Mouse (Mus musculus): ENCODE measurements around the gene Alpk1. TPM values are rescaled to one million over a fixed set of nuclear protein-coding genes. Genes with fewer than 3 reads are reported as not detected.

Gene Alpk1
- polyA plus RNA-seq, 1 experiment from 2014 or later, result 0.71 TPM

DNA sequence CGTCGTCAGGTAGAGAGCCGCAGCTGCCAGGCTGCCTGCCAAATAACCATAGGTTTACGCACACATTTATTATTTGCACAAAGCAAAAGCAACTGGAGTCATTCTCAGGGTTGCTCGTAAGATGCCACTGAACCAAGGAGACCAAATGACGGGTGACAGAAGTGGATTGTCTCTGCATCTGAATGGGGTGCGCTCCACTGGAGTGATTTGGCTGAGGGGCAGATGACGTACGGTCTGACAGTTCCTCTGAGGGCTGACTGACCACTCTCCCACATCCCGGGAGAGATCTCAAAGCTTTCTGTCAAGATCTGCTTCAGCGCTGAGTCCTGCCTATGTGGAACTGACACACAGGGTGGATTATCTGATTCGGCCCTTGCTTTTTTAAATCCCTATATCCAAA is 24.7 kb upstream of the Alpk1 start:
- H3K4me3 ChIP-seq, result no peak overlapping the region
- no peak overlapping the region for H3K4me2 ChIP-seq
- no peak for ATAC-seq (ENCODE audit: low FRiP score, low read depth)
- H3K27me3 ChIP-seq, result no peaks in the 10 kb centered on the region
- no peaks in the 10 kb centered on the region for H3K4me1 ChIP-seq (replicated peaks)
- no peaks in the 10 kb centered on the region for H3K9me3 ChIP-seq
- H3K36me3 ChIP-seq, result peaks cover 32% of the 10 kb centered on the region
- no peak overlapping the region for H3K27ac ChIP-seq (replicated peaks)
- no peak overlapping the region for H3K9ac ChIP-seq
- 65% methylated on average over 12 of the region's 12 CpGs for WGBS

DNA sequence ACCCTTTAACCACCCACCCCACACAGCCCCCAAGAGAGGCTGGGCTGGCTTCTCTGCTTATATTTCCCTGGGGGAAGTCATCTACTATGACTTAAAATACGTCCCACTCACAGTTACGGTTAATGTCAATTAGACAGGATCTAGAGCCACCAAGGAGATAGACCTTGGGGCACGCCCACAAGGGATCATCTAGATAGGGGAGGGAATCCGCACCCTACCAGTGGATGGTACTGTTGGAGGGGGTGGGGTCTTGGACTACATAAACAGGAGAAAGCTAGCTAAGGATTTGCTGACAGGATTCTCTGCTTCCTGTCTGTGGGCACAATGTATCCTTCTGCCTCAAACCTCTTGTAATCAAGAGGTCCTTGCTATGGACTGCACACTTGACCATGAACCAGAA is 24.1 kb upstream of the Alpk1 start:
- no peak for ATAC-seq (ENCODE audit: low FRiP score, low read depth)
- Histone ChIP-seq H3K36me3 (peaks cover 26% of the 10 kb centered on the region; the same call in 1 of the 2 replicates), H3K9me3 (no peaks in the 10 kb centered on the region), H3K27me3 (no peaks in the 10 kb centered on the region), H3K4me1 (replicated peaks) (no peaks in the 10 kb centered on the region), H3K27ac (replicated peaks) (no peak overlapping the region), H3K4me3 (no peak overlapping the region), H3K4me2 (no peak overlapping the region), H3K9ac (no peak overlapping the region)
- 80% methylated on average over 4 of the region's 4 CpGs for WGBS

DNA sequence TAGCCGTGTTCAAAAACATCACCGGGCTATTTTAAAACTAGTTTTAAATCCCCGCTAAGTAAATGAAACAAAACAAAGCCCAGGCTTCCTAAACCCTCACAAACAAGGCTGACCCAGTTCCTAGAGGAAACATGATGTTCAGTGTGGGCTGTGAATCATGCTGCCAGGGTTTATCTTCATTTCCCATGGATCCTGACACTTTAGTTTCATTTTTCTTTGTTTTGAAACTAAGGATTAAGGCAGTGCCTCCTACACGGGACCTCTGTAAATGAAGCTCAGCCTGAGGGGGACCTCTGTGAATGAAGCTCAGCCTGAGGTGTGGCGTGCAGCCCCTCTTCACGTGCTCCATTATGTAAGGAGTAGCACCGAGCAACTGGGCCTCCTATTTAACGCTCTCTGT is 22.5 kb upstream of the Alpk1 start:
- Histone ChIP-seq H3K36me3 (peaks cover 11% of the 10 kb centered on the region; the same call in 1 of the 2 replicates), H3K4me2 (no peak overlapping the region), H3K27me3 (no peaks in the 10 kb centered on the region), H3K9ac (no peak overlapping the region), H3K4me3 (no peak overlapping the region), H3K27ac (replicated peaks) (no peak overlapping the region), H3K4me1 (replicated peaks) (no peaks in the 10 kb centered on the region), H3K9me3 (no peaks in the 10 kb centered on the region)
- WGBS, result 64% methylated on average over 8 of the region's 8 CpGs
- ATAC-seq (ENCODE audit: low FRiP score, low read depth), result no peak

DNA sequence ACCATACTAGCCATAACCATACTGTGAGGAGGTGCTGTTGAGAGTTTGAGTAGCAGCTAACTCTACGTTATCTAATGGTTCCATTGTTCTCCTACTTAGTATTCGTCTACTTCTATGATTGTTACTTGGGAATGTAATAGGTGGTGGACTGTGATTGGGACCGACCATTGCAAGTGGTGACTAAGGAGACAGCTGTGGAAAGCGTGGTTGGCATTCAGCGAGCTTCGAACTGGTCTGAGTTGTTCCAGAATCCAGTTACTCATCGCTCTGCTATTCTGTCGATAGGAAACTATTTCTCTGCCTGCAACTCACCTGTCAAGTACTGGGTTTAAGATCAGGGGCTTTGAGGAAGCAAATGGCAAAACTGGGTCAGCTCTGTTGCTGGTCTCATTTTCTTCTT is 20.8 kb upstream of the Alpk1 start:
- no peaks in the 10 kb centered on the region for H3K9me3 ChIP-seq
- H3K4me2 ChIP-seq, result no peak overlapping the region
- ATAC-seq (ENCODE audit: low FRiP score, low read depth), result no peak
- H3K4me3 ChIP-seq, result no peak overlapping the region
- H3K27me3 ChIP-seq, result no peaks in the 10 kb centered on the region
- 95% methylated on average over 8 of the region's 8 CpGs for WGBS
- no peak overlapping the region for H3K27ac ChIP-seq (replicated peaks)
- no peaks in the 10 kb centered on the region for H3K4me1 ChIP-seq (replicated peaks)
- no peak overlapping the region for H3K9ac ChIP-seq
- no peaks in the 10 kb centered on the region for H3K36me3 ChIP-seq

DNA sequence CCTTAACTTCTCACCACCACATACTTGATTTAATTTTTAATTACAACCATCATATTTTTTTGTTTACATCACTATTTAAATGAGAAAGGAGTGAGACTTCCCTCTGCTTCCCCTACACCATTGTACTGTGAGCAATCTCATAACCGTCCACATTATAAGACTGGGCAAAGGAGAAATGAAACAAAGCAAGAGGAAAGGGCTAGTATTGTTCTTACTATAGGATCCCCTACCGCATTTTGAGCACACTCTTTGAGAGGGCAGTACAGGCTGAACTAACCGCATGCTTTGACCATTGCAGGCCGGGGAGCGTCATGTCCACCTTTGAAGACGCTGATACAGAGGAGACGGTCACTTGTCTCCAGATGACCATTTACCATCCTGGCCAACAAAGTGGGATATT is 15.9 kb upstream of the Alpk1 start:
- 96% methylated on average over 7 of the region's 7 CpGs for WGBS
- no peaks in the 10 kb centered on the region for H3K9me3 ChIP-seq
- no peak overlapping the region for H3K4me2 ChIP-seq
- 0 out of 2 replicates have a peak, but pooled peaks cover 4% of the 10 kb centered on the region for H3K27me3 ChIP-seq
- no peak for ATAC-seq (ENCODE audit: low FRiP score, low read depth)
- no peak overlapping the region for H3K27ac ChIP-seq (replicated peaks)
- H3K36me3 ChIP-seq, result no peaks in the 10 kb centered on the region
- H3K9ac ChIP-seq, result no peak overlapping the region
- H3K4me3 ChIP-seq, result no peak overlapping the region
- peaks cover under 1% of the 10 kb centered on the region for H3K4me1 ChIP-seq (replicated peaks)

DNA sequence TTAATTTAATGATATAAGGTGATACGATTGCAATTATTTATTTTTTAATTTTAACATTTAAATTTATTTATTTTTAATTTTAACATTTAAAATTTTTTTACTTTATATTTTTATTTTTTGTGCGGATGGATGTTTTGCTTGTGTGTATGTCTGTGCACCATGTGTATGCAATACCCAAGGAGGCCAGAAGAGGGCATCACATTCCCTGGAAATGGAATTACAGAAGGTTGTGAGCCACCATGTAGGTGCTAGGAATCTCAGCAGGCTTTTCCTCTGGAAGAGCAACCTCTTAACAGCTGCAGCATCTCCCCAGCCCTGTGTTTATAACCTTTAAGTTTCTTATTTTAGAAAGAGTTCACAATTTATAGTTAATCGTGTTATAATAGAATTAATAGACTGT is 15.4 kb upstream of the Alpk1 start:
- ATAC-seq (ENCODE audit: low FRiP score, low read depth), result no peak
- H3K36me3 ChIP-seq, result no peaks in the 10 kb centered on the region
- H3K4me3 ChIP-seq, result no peak overlapping the region
- WGBS, result 96% methylated on average over 3 of the region's 3 CpGs
- H3K27me3 ChIP-seq, result peaks cover 5% of the 10 kb centered on the region; the same call in 1 of the 2 replicates
- no peaks in the 10 kb centered on the region for H3K9me3 ChIP-seq
- H3K4me2 ChIP-seq, result no peak overlapping the region
- H3K27ac ChIP-seq (replicated peaks), result no peak overlapping the region
- H3K9ac ChIP-seq, result no peak overlapping the region
- H3K4me1 ChIP-seq (replicated peaks), result peaks cover 6% of the 10 kb centered on the region

DNA sequence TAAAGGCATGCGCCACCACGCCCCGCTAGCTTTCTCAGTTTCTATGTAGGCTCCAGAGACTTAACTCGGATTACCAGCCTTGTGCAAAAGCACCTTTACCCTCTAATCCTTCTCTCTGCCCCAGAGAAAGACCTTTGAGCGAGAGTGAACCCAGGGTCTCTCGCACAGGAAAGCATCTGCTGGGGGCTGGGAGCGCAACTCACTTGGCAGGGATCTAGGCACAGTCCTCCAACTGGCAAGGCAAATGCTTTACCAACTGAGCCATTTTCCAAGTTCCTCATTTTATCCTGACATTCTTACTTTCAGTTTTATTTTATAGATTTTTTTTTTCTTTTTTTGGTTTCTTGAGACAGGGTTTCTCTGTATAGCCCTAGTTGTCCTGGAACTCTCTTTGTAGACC is 12.7 kb upstream of the Alpk1 start:
- H3K36me3 ChIP-seq, result no peaks in the 10 kb centered on the region
- H3K27ac ChIP-seq (replicated peaks), result no peak overlapping the region
- 85% methylated on average over 7 of the region's 7 CpGs for WGBS

DNA sequence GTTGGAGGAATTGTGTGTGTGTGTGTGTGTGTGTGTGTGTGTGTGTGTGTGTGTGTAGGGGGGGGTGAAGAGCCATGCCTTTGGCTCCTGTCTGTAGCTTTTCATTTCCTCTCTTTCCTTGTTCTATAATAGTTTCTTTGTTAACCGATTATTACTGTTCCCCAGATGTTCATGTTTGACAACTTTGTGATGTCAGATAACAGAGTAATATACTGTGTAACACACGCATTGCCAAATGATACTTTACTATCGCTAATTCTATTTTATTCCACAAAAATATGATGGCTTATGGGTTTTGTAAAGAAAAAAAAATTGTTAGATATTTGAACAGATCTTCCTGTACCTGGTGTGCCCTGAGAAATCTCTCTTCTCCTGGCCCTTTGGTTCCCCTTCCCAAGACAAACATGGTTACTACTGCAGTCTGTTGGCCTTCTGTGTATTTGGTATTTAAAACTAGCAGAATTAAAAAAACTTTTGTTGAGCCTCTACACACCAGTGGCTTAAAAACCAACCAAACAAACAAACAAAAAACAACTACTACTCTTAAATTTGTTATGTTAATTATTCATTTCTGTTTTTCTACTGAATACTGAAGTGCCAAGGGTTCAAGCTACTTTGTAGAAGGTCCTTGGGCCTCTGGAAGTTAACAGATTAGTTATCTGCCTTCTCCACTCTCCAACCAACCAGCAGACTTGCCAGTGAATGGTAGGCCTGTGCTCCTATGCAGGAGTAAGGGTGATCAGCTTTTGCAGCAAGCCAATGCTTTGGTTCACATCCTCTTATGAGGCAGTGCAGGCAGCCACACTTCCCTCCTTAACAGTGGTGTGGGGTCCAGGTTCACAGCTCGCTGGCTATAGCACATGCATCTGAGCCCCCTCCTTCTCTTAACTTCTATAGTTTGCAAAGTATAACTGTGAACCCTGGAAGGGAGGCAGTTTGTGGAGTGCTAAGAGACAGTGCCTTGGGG is 11.6 kb upstream of the Alpk1 start:
- no peaks in the 10 kb centered on the region for H3K9me3 ChIP-seq
- no peak overlapping the region for H3K27ac ChIP-seq (replicated peaks)
- peak overlapping the region; percentile 100 for H3K4me2 ChIP-seq
- peak overlapping the region; percentile 56; the same call in 1 of the 2 replicates for H3K4me3 ChIP-seq
- no peaks in the 10 kb centered on the region for H3K36me3 ChIP-seq
- peaks cover 20% of the 10 kb centered on the region for H3K4me1 ChIP-seq (replicated peaks)
- H3K9ac ChIP-seq, result no peak overlapping the region
- ATAC-seq (ENCODE audit: low FRiP score, low read depth), result no peak
- H3K27me3 ChIP-seq, result peaks cover 34% of the 10 kb centered on the region
- WGBS, result 64% methylated on average over 4 of the region's 4 CpGs

More for the DNA sequence above, 12.7 kb upstream of the Alpk1 start:
- Histone ChIP-seq H3K9ac (no peak overlapping the region), H3K4me3 (no peak overlapping the region), H3K27me3 (peaks cover 25% of the 10 kb centered on the region), H3K4me1 (replicated peaks) (peaks cover 20% of the 10 kb centered on the region), H3K9me3 (no peaks in the 10 kb centered on the region), H3K4me2 (no peak overlapping the region)
- ATAC-seq (ENCODE audit: low FRiP score, low read depth), result no peak

DNA sequence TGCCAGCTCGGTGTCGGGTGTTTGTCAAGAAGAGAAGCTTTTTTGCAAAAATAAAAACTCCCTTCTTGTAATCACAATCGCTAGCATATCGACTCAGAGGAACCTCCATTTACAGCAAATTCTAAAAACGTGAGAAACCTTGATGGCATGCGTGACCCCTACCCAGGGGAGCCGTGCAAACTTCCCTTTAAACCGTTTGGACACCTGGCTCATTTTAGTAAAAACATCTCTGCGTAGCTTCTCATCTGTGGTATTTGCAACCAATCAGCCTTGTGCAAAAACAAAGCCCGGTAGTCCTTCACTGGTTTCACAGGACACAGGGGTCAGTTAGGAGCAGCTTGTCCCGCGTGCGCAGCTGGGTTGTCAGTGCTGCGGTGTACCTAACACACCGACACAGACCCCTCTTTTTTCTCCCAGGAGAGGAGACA is 10.7 kb upstream of the Alpk1 start:
- Histone ChIP-seq H3K9me3 (no peaks in the 10 kb centered on the region), H3K4me2 (peak overlapping the region; percentile 100), H3K4me1 (replicated peaks) (peaks cover 20% of the 10 kb centered on the region), H3K36me3 (no peaks in the 10 kb centered on the region), H3K4me3 (peak overlapping the region; percentile 56), H3K27me3 (peaks cover 36% of the 10 kb centered on the region), H3K9ac (peak overlapping the region; percentile 40), H3K27ac (replicated peaks) (no peak overlapping the region)
- 1% methylated on average over 15 of the region's 15 CpGs for WGBS
- no peak for ATAC-seq (ENCODE audit: low FRiP score, low read depth)

DNA sequence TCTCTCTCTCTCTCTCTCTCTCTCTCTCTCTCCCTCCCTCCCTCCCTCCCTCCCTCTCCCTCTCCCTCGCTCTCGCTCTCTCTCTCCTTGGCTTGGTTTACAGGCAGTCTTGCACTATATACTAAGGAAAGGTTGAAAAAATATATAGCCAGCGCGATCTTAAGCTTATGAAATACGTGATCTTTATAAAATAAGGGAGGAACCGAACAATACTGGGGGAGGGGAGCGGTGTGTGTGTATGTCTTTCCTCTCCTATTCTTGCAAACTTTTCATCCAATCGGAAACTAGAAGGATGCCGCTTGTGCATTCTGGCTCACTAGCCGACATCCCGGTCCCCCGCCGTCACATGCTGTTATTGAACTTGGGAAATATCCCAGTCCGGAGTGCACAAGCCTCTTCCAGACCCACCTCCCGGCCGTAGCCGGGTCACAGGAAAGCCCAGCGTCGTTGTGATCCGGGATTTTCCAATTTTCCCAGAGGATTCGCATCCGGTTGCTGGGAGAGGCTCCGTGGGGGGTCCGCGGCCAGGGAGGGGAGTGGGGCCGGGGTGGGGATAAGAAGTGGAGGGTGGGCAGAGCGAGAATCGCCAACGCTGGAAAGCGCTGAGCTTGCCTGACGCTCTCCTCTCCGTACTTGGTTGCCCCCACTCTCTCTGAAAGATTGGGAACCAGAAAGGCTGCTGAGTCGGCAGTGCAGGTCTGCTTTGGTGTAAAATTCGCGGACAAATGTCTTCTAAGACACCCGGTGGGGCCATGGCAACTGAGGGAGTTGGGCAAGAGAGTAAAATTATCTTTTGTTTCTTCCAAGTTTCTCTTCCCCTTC is 10.1 kb upstream of the Alpk1 start:
- Histone ChIP-seq H3K4me3 (peak overlapping the region; percentile 56), H3K36me3 (no peaks in the 10 kb centered on the region), H3K9me3 (no peaks in the 10 kb centered on the region), H3K4me1 (replicated peaks) (peaks cover 20% of the 10 kb centered on the region), H3K9ac (peak overlapping the region; percentile 40), H3K27me3 (peaks cover 36% of the 10 kb centered on the region), H3K27ac (replicated peaks) (peak overlapping the region; percentile 28; the same call in 1 of the 2 replicates), H3K4me2 (peak overlapping the region; percentile 100)
- peak; percentile 65 for ATAC-seq (ENCODE audit: low FRiP score, low read depth)
- WGBS, result under 1% methylated on average over 36 of the region's 36 CpGs

DNA sequence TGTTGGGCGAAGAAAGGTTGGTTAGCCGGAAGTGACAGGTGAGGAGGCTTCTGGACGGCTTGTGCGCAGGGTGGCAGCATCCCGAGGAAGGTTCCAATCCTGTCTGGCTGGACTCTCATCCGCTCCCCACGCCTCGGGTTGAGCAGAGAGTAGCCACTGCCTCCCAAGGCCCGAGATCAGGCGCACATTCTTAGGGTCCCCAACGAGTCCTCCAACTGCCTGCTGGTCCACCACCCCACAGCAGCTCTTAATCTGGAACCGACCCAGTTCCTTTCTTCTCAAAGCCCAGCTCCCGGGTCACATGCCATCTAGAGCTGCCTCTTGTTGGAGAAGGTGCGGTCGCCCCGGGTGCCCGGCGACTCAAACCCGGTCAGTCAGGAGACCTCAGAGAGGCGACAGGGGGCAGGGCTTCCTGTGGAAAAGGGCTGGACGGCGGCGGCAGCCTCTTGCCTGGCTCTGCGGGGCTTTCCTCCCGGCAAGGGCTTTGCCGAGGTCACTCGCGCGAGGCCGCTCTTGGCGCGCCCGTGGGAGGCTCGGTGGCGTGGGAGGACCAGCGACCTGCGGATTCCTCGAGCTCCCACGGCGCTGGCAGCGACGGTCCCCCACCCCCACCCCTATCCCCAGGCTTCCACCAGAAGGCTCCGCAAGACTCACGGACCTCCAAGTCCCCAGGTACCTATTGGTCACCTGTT is 9.3 kb upstream of the Alpk1 start, which contains the start of gene Tifa:
Gene Tifa, plus strand, starts transcription at position 306 of the 692 bp plus-strand sequence.
- WGBS, result under 1% methylated on average over 40 of the region's 44 CpGs
- peaks cover 20% of the 10 kb centered on the region for H3K4me1 ChIP-seq (replicated peaks)

More for the DNA sequence above, 9.3 kb upstream of the Alpk1 start, which contains the start of gene Tifa:
- Histone ChIP-seq H3K9me3 (no peaks in the 10 kb centered on the region), H3K4me2 (peak within 1 kb of the TSS; percentile 100), H3K27me3 (peaks cover 36% of the 10 kb centered on the region), H3K4me3 (peak within 1 kb of the TSS; percentile 56), H3K36me3 (no peaks in the 10 kb centered on the region), H3K9ac (peak within 1 kb of the TSS; percentile 42), H3K27ac (replicated peaks) (peak within 1 kb of the TSS; percentile 28; the same call in 1 of the 2 replicates)
- ATAC-seq (ENCODE audit: low FRiP score, low read depth), result peak; percentile 64; the same call in 1 of the 2 replicates
